Mouse (Mus musculus): ENCODE measurements at regions not wholly inside any gene's neighbourhood (a gene's known extent, or its start where the extent isn't known, plus 50 kb on each side); places are given as distances from the start of the nearest gene placed in this dataset.

DNA sequence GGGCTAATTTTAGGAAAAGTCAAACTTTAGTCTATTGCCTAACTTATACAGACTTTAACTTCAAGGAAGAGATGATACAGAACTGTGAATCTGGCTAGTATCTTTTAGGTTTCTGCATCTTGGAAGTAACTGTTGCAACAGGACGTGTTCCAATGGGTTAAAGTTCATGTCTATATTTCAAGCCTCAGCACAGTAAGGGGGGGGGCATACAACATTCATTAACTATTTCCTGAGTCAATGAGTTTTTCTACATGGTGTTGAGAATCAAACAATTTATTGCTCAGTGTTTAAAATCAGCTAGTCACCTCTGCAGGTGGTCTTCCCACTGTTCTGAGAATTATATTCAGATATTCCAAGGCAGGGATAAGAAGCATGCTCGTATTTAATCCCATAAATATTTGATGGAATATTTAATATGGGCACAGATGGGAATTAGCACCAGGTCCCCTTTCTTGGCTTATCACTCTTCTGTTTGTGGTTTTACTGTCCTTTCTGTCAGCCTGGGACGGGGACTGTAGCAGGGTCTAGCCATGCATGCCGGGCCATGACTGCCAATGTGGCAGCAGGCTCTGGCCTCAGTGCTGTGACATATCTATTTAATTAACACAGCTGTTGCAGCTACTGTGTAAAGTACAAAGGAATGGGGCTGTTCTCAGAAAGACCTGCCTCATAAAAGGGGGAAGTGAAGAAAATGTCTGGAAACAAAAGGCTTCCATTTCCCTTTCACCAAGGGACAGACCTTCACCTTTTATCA is 201.8 kb upstream of the Rarb start:
- in situ Hi-C loops (cut with MboI; ENCODE audit: low pct_ligation_motif_present, low pct_unique_long_range_greater_than_20kb, low sequenced_read_pairs) (no loop called here), dilution Hi-C loops (cut with MboI; ENCODE audit: extremely low pct_ligation_motif_present, extremely low pct_unique_long_range_greater_than_20kb, low sequenced_read_pairs) (no loop called here)
- H3K79me2 ChIP-seq (replicated peaks; ENCODE audit: control insufficient read depth, extremely low read depth, insufficient read depth, poor library complexity, severe bottlenecking) = no peaks in the 10 kb centered on the region
- H3K27me3 ChIP-seq (replicated peaks) = no peaks in the 10 kb centered on the region
- no peak overlapping the region for H3K9ac ChIP-seq (ENCODE audit: insufficient read depth, low read depth)
- DNase-seq (ENCODE audit: extremely low read depth) = no peak
- H3K4me1 ChIP-seq (ENCODE audit: control insufficient read depth in 1 of 2, insufficient read depth in 2 of 2) = peaks cover 0 to 11% of the 10 kb centered on the region in 2 experiments; a peak in 2 of 4 replicates
- TF ChIP-seq MXI1 (IDR thresholded peaks at IDR 0.05; ENCODE audit: low read depth, low read length) = no peak
- TF ChIP-seq GABPA (IDR thresholded peaks at IDR 0.05; ENCODE audit: insufficient replicate concordance, low read depth, low read length) = no peak
- no peaks in the 10 kb centered on the region for H3K36me3 ChIP-seq (replicated peaks in 1 of 2; ENCODE audit: control insufficient read depth in 1 of 2, insufficient read depth in 1 of 2, low read length in 1 of 2)
- no peak overlapping the region for H3K4me3 ChIP-seq (replicated peaks in 1 of 3; ENCODE audit: low read depth in 2 of 3, low read length in 2 of 3, poor library complexity in 1 of 3)
- no peaks in the 10 kb centered on the region for H3K9me3 ChIP-seq (replicated peaks; ENCODE audit: low read length)
- no peak overlapping the region for H3K27ac ChIP-seq (ENCODE audit: insufficient read depth, low read depth)
- no peak overlapping the region for H3K4me2 ChIP-seq (ENCODE audit: insufficient read depth, low read depth, poor library complexity, severe bottlenecking)

DNA sequence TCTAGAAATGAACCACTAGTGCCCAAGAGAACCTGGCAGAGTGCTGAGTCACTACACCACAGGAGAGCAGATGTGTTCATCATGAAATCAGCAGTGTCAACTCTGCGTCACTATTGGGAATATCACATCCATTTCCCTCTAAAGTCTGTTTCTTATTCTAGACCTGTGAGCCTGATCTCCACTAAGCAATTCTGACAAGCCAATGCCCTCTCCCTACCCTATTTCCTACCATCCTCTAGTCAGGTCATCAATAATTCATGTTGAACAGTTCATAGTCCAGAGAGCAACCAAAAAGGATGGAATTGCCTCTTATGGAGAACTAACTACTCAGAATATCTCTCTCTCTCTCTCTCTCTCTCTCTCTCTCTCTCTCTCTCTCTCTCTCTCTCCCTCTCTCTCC is 194.0 kb upstream of the Rarb start:
- no peaks in the 10 kb centered on the region for H3K36me3 ChIP-seq (replicated peaks in 1 of 2; ENCODE audit: control insufficient read depth in 1 of 2, insufficient read depth in 1 of 2, low read length in 1 of 2)
- no peak overlapping the region for H3K4me2 ChIP-seq (ENCODE audit: insufficient read depth, low read depth, poor library complexity, severe bottlenecking)
- no peak overlapping the region for H3K27ac ChIP-seq (ENCODE audit: insufficient read depth, low read depth)
- no peak for DNase-seq (ENCODE audit: extremely low read depth)
- in situ Hi-C loops (cut with MboI; ENCODE audit: low pct_ligation_motif_present, low pct_unique_long_range_greater_than_20kb, low sequenced_read_pairs) (no loop called here), dilution Hi-C loops (cut with MboI; ENCODE audit: extremely low pct_ligation_motif_present, extremely low pct_unique_long_range_greater_than_20kb, low sequenced_read_pairs) (no loop called here)
- H3K4me3 ChIP-seq (replicated peaks in 1 of 3; ENCODE audit: low read depth in 2 of 3, low read length in 2 of 3, poor library complexity in 1 of 3) = no peak overlapping the region
- H3K27me3 ChIP-seq (replicated peaks) = no peaks in the 10 kb centered on the region
- TF ChIP-seq USF2 (conservative IDR thresholded peaks at IDR 0.05; ENCODE audit: low read depth, low read length) = no peak
- TF ChIP-seq MAFK (IDR thresholded peaks at IDR 0.05; ENCODE audit: insufficient replicate concordance, low read length) = no peak
- TF ChIP-seq ZKSCAN1 (IDR thresholded peaks at IDR 0.05; ENCODE audit: borderline replicate concordance, low read depth, low read length) = no peak
- no peak for TF ChIP-seq MYC (IDR thresholded peaks at IDR 0.05; ENCODE audit: low read depth, low read length)
- TF ChIP-seq CHD1 (IDR thresholded peaks at IDR 0.05; ENCODE audit: low read depth, low read length) = no peak
- TF ChIP-seq SMC3 (IDR thresholded peaks at IDR 0.05; ENCODE audit: low read depth, low read length) = no peak
- H3K9me3 ChIP-seq (replicated peaks; ENCODE audit: low read length) = no peaks in the 10 kb centered on the region
- H3K9ac ChIP-seq (ENCODE audit: insufficient read depth, low read depth) = no peak overlapping the region
- H3K79me2 ChIP-seq (replicated peaks; ENCODE audit: control insufficient read depth, extremely low read depth, insufficient read depth, poor library complexity, severe bottlenecking) = no peaks in the 10 kb centered on the region
- no peaks in the 10 kb centered on the region for H3K4me1 ChIP-seq (ENCODE audit: control insufficient read depth in 1 of 2, insufficient read depth in 2 of 2)

DNA sequence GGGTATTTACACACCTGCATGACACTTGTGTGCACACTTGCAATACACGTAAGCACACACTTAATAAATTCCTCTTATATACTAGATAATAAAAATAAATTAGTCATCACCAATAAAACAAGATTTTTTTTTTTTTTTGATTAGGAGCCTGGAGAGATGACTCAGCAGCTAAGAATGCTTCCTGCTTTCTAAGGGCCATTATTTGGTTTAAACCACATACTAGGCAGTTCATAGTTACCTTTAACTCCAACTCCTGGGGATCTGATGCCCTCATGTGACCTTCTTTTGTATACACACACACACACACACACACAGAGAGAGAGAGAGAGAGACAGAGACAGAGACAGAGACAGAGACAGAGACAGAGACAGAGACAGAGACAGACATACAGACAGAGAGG is 193.2 kb upstream of the Rarb start:
- Histone ChIP-seq H3K4me2 (ENCODE audit: insufficient read depth, low read depth, poor library complexity, severe bottlenecking) (no peak overlapping the region), H3K27ac (ENCODE audit: insufficient read depth, low read depth) (no peak overlapping the region), H3K79me2 (replicated peaks; ENCODE audit: control insufficient read depth, extremely low read depth, insufficient read depth, poor library complexity, severe bottlenecking) (no peaks in the 10 kb centered on the region), H3K36me3 (replicated peaks in 1 of 2; ENCODE audit: control insufficient read depth in 1 of 2, insufficient read depth in 1 of 2, low read length in 1 of 2) (no peaks in the 10 kb centered on the region), H3K4me3 (replicated peaks in 1 of 3; ENCODE audit: low read depth in 2 of 3, low read length in 2 of 3, poor library complexity in 1 of 3) (no peak overlapping the region), H3K9me3 (replicated peaks; ENCODE audit: low read length) (no peaks in the 10 kb centered on the region), H3K27me3 (replicated peaks) (no peaks in the 10 kb centered on the region), H3K4me1 (ENCODE audit: control insufficient read depth in 1 of 2, insufficient read depth in 2 of 2) (no peaks in the 10 kb centered on the region), H3K9ac (ENCODE audit: insufficient read depth, low read depth) (no peak overlapping the region)
- dilution Hi-C loops (cut with MboI; ENCODE audit: extremely low pct_ligation_motif_present, extremely low pct_unique_long_range_greater_than_20kb, low sequenced_read_pairs) = no loop called here
- DNase-seq (ENCODE audit: extremely low read depth) = no peak
- TF ChIP-seq USF1 (IDR thresholded peaks at IDR 0.05; ENCODE audit: low read depth, low read length) (no peak), ETS1 (conservative IDR thresholded peaks at IDR 0.05; ENCODE audit: low read depth, low read length) (no peak), TBP (conservative IDR thresholded peaks at IDR 0.05; ENCODE audit: low read depth, low read length) (no peak), MXI1 (IDR thresholded peaks at IDR 0.05; ENCODE audit: low read depth, low read length) (no peak), RAD21 (IDR thresholded peaks at IDR 0.05; ENCODE audit: low read depth, low read length) (no peak; the same call in 1 of the 2 replicates), PAX5 (IDR thresholded peaks at IDR 0.05; ENCODE audit: low read length) (no peak), MEF2A (IDR thresholded peaks at IDR 0.05; ENCODE audit: borderline replicate concordance, low read depth, low read length) (no peak), E2F4 (IDR thresholded peaks at IDR 0.05; ENCODE audit: insufficient replicate concordance, low read depth, low read length) (no peak), MAX (IDR thresholded peaks at IDR 0.05; ENCODE audit: low read length) (no peak), IRF4 (IDR thresholded peaks at IDR 0.05; ENCODE audit: low read depth, low read length) (no peak), BHLHE40 (IDR thresholded peaks at IDR 0.05; ENCODE audit: low read depth, low read length) (no peak), CHD1 (IDR thresholded peaks at IDR 0.05; ENCODE audit: low read depth, low read length) (no peak), MAFK (IDR thresholded peaks at IDR 0.05; ENCODE audit: insufficient replicate concordance, low read length) (no peak), ZMIZ1 (IDR thresholded peaks at IDR 0.05; ENCODE audit: low read depth, low read length) (no peak), NELFE (IDR thresholded peaks at IDR 0.05; ENCODE audit: low read depth, low read length) (no peak)
- in situ Hi-C loops (cut with MboI; ENCODE audit: low pct_ligation_motif_present, low pct_unique_long_range_greater_than_20kb, low sequenced_read_pairs) = no loop called here

Data from CH12.LX (cell line).